Mouse (Mus musculus): ENCODE results near the gene Wiz.

GRCm38 (mm10) chr17:32383661-32384060 is 5.6 kb downstream of the Wiz start:
- TF ChIP-seq CTCF (conservative IDR thresholded peaks at IDR 0.05 in 1 of 2, IDR thresholded peaks at IDR 0.05 in 1 of 2; ENCODE audit: low read depth in 2 of 2, low read length in 2 of 2) (no peak), TCF12 (IDR thresholded peaks at IDR 0.05; ENCODE audit: low read depth, low read length) (no peak), UBTF (IDR thresholded peaks at IDR 0.05; ENCODE audit: low read depth, low read length) (no peak), USF2 (conservative IDR thresholded peaks at IDR 0.05; ENCODE audit: low read depth, low read length) (no peak), POLR2A (IDR thresholded peaks at IDR 0.05; ENCODE audit: low read depth, low read length) (no peak), E2F4 (IDR thresholded peaks at IDR 0.05; ENCODE audit: insufficient replicate concordance, low read depth, low read length) (no peak), ELF1 (IDR thresholded peaks at IDR 0.05; ENCODE audit: low read depth, low read length) (no peak), MAZ (IDR thresholded peaks at IDR 0.05; ENCODE audit: low read depth, low read length) (no peak), POLR2AphosphoS2 (IDR thresholded peaks at IDR 0.05; ENCODE audit: low read depth, low read length) (no peak), MAX (IDR thresholded peaks at IDR 0.05; ENCODE audit: low read length) (no peak)

Measured in CH12.LX (cell line).